19 mouse cellular contexts compared by ENCODE assay signal in genomic region chr16:15113989-15114556, GRCm38 (mm10).
DNase-seq lines count a peak whose midpoint lies in the region; ATAC-seq and TF ChIP-seq lines count a peak whose summit lies in the region.
"Had no signal": no experiment of that assay in that cellular context is flagged by ENCODE, and none has a peak within 500 bp of the region (broad histone marks: within the 10 kb centered on the region; RNA-seq: fewer than 3 reads in every experiment).

No protein-coding gene starts in this region.

- no peak for DNase-seq in heart, postnatal 4 days
- no peak for DNase-seq in lung, adult 2 months
- DNase-seq in limb, embryonic 10.5 days (ENCODE audit: low spot score) = peak; percentile 36
- peak; percentile 22 for DNase-seq in yolk sac, embryonic 10.5 days (ENCODE audit: low spot score)
- DNase-seq in liver, postnatal 0 days = no peak
- DNase-seq in gastrocnemius, adult 18-20 months (ENCODE audit: low spot score) = no peak
- DNase-seq: B cell, adult 2 months; cerebellum, postnatal 10 days; heart, postnatal 36 days; midbrain, embryonic 14.5 days; retina, postnatal 1 day; thymus, postnatal 25 days had no signal

- WGBS in heart, embryonic 16.5 days = 25% methylated on average over 5 of the region's 5 CpGs
- WGBS in lung, embryonic 16.5 days = 18% methylated on average over 5 of the region's 5 CpGs
- 23% methylated on average over 5 of the region's 5 CpGs for WGBS in lung, adult 2 months
- 13% methylated on average over 5 of the region's 5 CpGs for WGBS in limb, embryonic 10.5 days
- 34% methylated on average over 5 of the region's 5 CpGs for WGBS in liver, postnatal 0 days (ENCODE audit: insufficient replicate concordance)

- no peaks in the 10 kb centered on the region for H3K27me3 ChIP-seq in heart, embryonic 16.5 days (ENCODE audit: control insufficient read depth, insufficient read depth, low read length)
- H3K27me3 ChIP-seq in lung, embryonic 16.5 days (ENCODE audit: control insufficient read depth, insufficient read depth, low read depth, low read length) = no peaks in the 10 kb centered on the region
- H3K27me3 ChIP-seq in limb, embryonic 10.5 days (ENCODE audit: low read depth, poor library complexity, severe bottlenecking) = no peaks in the 10 kb centered on the region
- H3K27me3 ChIP-seq in liver, postnatal 0 days (ENCODE audit: insufficient read depth, low read length) = no peaks in the 10 kb centered on the region
- H3K27me3 ChIP-seq: liver, embryonic 15.5 days; neural tube, embryonic 12.5 days had no signal

- H3K36me3 ChIP-seq in heart, embryonic 16.5 days (ENCODE audit: control insufficient read depth, insufficient read depth) = no peaks in the 10 kb centered on the region
- H3K36me3 ChIP-seq in lung, embryonic 16.5 days (ENCODE audit: control insufficient read depth, insufficient read depth, low read length) = no peaks in the 10 kb centered on the region
- H3K36me3 ChIP-seq in limb, embryonic 10.5 days = no peaks in the 10 kb centered on the region
- H3K36me3 ChIP-seq in liver, postnatal 0 days (replicated peaks; ENCODE audit: insufficient read depth, low read length) = no peaks in the 10 kb centered on the region
- H3K36me3 ChIP-seq: G1E; liver, embryonic 15.5 days; neural tube, embryonic 12.5 days had no signal

- H3K4me2 ChIP-seq in heart, embryonic 16.5 days (ENCODE audit: low read depth, low read length) = 0 out of 2 replicates have a peak overlapping the region, but pooled peaks have one; percentile 10
- peak overlapping the region; percentile 21; the same call in 1 of the 2 replicates for H3K4me2 ChIP-seq in lung, embryonic 16.5 days (ENCODE audit: low read depth, low read length)
- no peak overlapping the region for H3K4me2 ChIP-seq in liver, postnatal 0 days (ENCODE audit: low read depth, low read length)
- H3K4me2 ChIP-seq: liver, embryonic 15.5 days; neural tube, embryonic 12.5 days had no signal

- no peak overlapping the region for H3K27ac ChIP-seq in heart, embryonic 16.5 days (ENCODE audit: low read length)
- no peak overlapping the region for H3K27ac ChIP-seq in lung, embryonic 16.5 days (ENCODE audit: low read length)
- H3K27ac ChIP-seq in limb, embryonic 10.5 days = peak overlapping the region; percentile 53
- H3K27ac ChIP-seq in liver, postnatal 0 days (ENCODE audit: low read depth) = no peak overlapping the region
- H3K27ac ChIP-seq: left cerebral cortex, adult 2 months; liver, embryonic 15.5 days; neural tube, embryonic 12.5 days had no signal

- TF ChIP-seq CTCF in lung, adult 2 months (IDR thresholded peaks at IDR 0.05; ENCODE audit: insufficient read depth, low read length) = no peak
- TF ChIP-seq CTCF in liver, postnatal 0 days (IDR thresholded peaks at IDR 0.05; ENCODE audit: low read depth) = no peak

- peaks cover 3% of the 10 kb centered on the region; the same call in 1 of the 2 replicates for H3K4me1 ChIP-seq in heart, embryonic 16.5 days (ENCODE audit: control insufficient read depth, insufficient read depth, low read length)
- peaks cover 14% of the 10 kb centered on the region for H3K4me1 ChIP-seq in lung, embryonic 16.5 days (replicated peaks; ENCODE audit: control insufficient read depth, insufficient read depth, low read length)
- H3K4me1 ChIP-seq in lung, adult 2 months (ENCODE audit: control insufficient read depth, insufficient read depth, low read length) = no peaks in the 10 kb centered on the region
- peaks cover 38% of the 10 kb centered on the region for H3K4me1 ChIP-seq in limb, embryonic 10.5 days
- no peaks in the 10 kb centered on the region for H3K4me1 ChIP-seq in liver, postnatal 0 days (ENCODE audit: insufficient read depth)
- H3K4me1 ChIP-seq: liver, embryonic 15.5 days; neural tube, embryonic 12.5 days had no signal

- no peak for TF ChIP-seq POLR2A in lung, adult 2 months (IDR thresholded peaks at IDR 0.05; ENCODE audit: borderline replicate concordance, extremely low read depth, low read depth, low read length)

- no peak for TF ChIP-seq EP300 in liver, postnatal 0 days (IDR thresholded peaks at IDR 0.05; ENCODE audit: low read depth)

- no peak overlapping the region for H3K9ac ChIP-seq in heart, embryonic 16.5 days (ENCODE audit: low read length)
- peak overlapping the region; percentile 13; the same call in 1 of the 2 replicates for H3K9ac ChIP-seq in lung, embryonic 16.5 days (ENCODE audit: low read length)
- H3K9ac ChIP-seq in liver, postnatal 0 days (replicated peaks) = no peak overlapping the region
- H3K9ac ChIP-seq: liver, embryonic 15.5 days; neural tube, embryonic 12.5 days had no signal

- no peak for ATAC-seq in heart, embryonic 16.5 days (replicated peaks; ENCODE audit: extremely low read depth, insufficient read depth, low FRiP score)
- ATAC-seq in lung, embryonic 16.5 days (ENCODE audit: low read depth) = peak; percentile 71
- ATAC-seq in liver, postnatal 0 days = no peak
- ATAC-seq: activated CD4-positive, CD25-positive, alpha-beta regulatory T cell, adult 4 months had no signal

- H3K4me3 ChIP-seq in heart, embryonic 16.5 days (ENCODE audit: low read length) = no peak overlapping the region
- no peak overlapping the region for H3K4me3 ChIP-seq in lung, embryonic 16.5 days (ENCODE audit: low read length)
- H3K4me3 ChIP-seq in lung, adult 2 months (replicated peaks; ENCODE audit: extremely low read depth, low read depth, low read length) = no peak overlapping the region
- no peak overlapping the region for H3K4me3 ChIP-seq in limb, embryonic 10.5 days
- H3K4me3 ChIP-seq in liver, postnatal 0 days (ENCODE audit: low read depth, low read length) = no peak overlapping the region
- H3K4me3 ChIP-seq: left cerebral cortex, adult 2 months; liver, embryonic 15.5 days; neural tube, embryonic 12.5 days had no signal

- no peaks in the 10 kb centered on the region for H3K9me3 ChIP-seq in heart, embryonic 16.5 days (replicated peaks; ENCODE audit: control insufficient read depth, low read length)
- H3K9me3 ChIP-seq in lung, embryonic 16.5 days (ENCODE audit: control insufficient read depth, low read length) = no peaks in the 10 kb centered on the region
- no peaks in the 10 kb centered on the region for H3K9me3 ChIP-seq in limb, embryonic 10.5 days (replicated peaks)
- no peaks in the 10 kb centered on the region for H3K9me3 ChIP-seq in liver, postnatal 0 days (ENCODE audit: low read length)
- H3K9me3 ChIP-seq: G1E; liver, embryonic 15.5 days; neural tube, embryonic 12.5 days had no signal

Comparison
In these comparisons a context has a peak if more than half of its experiments do, and no peak if none do; other contexts are left out.
1. DNase-seq: peak in limb, embryonic 10.5 days (single experiment) and yolk sac, embryonic 10.5 days (single experiment); none in heart, postnatal 4 days (single experiment), lung, adult 2 months (single experiment), liver, postnatal 0 days (single experiment) and gastrocnemius, adult 18-20 months (single experiment).